Mouse (Mus musculus): ENCODE measurements around the gene Fam187b. TPM values are rescaled to one million over a fixed set of nuclear protein-coding genes. Genes with fewer than 3 reads are reported as not detected.
A peak's percentile ranks its signal among the peaks of the same experiment; 100 is the strongest.
"Not testable (repeated sequence)": the region's sequence is repeated elsewhere in the genome, so short reads cannot be mapped to it uniquely, and the experiment has no call there.

The Fam187b gene
- 8.8 and 10.0 TPM in 2 replicates for polyA plus RNA-seq (2015; fragmentation: Nextera tagmentation; extraction: Ambion mirVana)

DNA sequence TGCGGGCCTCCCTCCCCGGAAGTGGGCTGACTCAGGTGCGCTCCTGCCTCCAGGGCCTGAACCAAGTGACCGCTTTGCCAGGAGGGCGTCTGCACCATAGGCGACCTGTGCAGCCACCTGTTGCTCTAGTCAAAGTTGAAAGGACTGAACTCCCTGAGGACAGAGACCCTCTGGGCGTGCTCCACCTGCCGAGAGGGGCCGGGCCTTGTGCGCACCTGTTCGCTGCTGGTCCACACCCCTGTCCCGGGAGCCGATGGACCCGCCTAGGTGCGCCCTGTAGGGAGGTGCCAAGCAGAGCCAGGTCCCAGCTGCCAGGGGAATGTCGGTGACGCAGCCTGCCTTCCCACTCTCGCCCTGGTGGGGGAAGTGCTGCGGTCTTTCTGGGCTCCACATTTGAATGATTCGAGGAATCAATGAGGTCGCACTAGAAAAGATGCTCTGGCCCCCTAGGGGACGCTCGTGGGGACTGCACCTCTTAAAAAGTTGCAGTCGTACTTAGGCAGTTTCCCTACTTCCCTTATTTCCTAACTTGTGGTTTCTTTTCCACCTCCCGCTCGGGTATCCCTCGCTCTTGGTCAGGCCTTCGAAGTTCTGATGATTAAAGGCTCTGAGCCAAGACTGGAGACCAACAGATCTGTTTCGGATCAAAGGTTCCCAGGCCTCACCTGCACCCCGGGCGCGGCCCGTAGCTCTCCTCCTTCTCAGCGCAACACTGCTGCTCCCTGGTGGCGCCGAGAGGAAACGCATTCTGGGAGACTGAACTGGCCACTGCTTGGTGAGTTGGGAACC lies at the start of gene Fam187b:
Fam187b (plus strand) TSS at position 290 of the 789 bp plus-strand sequence.
- peak within 1 kb of the TSS; percentile 62 for H3K4me3 ChIP-seq (replicated peaks; ENCODE audit: low read length)
- peak within 1 kb of the TSS; percentile 79 for H3K9ac ChIP-seq (ENCODE audit: low read length)
- no peaks in the 10 kb centered on the region for H3K36me3 ChIP-seq (ENCODE audit: control insufficient read depth, insufficient read depth, low read length)
- H3K27me3 ChIP-seq (ENCODE audit: control insufficient read depth, insufficient read depth, low read length) = no peaks in the 10 kb centered on the region
- WGBS = under 1% methylated on average over 37 of the region's 37 CpGs
- H3K4me1 ChIP-seq (ENCODE audit: control insufficient read depth, insufficient read depth, low read length) = peaks cover 14% of the 10 kb centered on the region
- peak within 1 kb of the TSS; percentile 63 for H3K4me2 ChIP-seq (ENCODE audit: low read depth, low read length)
- peak; percentile 94 for ATAC-seq (ENCODE audit: insufficient read depth, low FRiP score)
- peak within 1 kb of the TSS; percentile 95 for H3K27ac ChIP-seq (ENCODE audit: low read length)
- H3K9me3 ChIP-seq (replicated peaks; ENCODE audit: control insufficient read depth, low read length) = no peaks in the 10 kb centered on the region

- no peaks in the 10 kb centered on the region for H3K9me3 ChIP-seq (replicated peaks; ENCODE audit: control insufficient read depth, low read length)
- H3K4me2 ChIP-seq (ENCODE audit: low read depth, low read length) = no peak overlapping the region
- no peaks in the 10 kb centered on the region for H3K27me3 ChIP-seq (ENCODE audit: control insufficient read depth, insufficient read depth, low read length)
- H3K27ac ChIP-seq (ENCODE audit: low read length) = no peak overlapping the region
- 43% methylated on average over 3 of the region's 3 CpGs for WGBS
- H3K4me3 ChIP-seq (replicated peaks; ENCODE audit: low read length) = no peak overlapping the region
- no peak overlapping the region for H3K9ac ChIP-seq (ENCODE audit: low read length)
- ATAC-seq (ENCODE audit: insufficient read depth, low FRiP score) = no peak
- no peaks in the 10 kb centered on the region for H3K4me1 ChIP-seq (ENCODE audit: control insufficient read depth, insufficient read depth, low read length)
- no peaks in the 10 kb centered on the region for H3K36me3 ChIP-seq (ENCODE audit: control insufficient read depth, insufficient read depth, low read length)
Measured at GRCm38 (mm10) chr7:30924071-30924470, 49.5 kb upstream of the Fam187b start.

DNA sequence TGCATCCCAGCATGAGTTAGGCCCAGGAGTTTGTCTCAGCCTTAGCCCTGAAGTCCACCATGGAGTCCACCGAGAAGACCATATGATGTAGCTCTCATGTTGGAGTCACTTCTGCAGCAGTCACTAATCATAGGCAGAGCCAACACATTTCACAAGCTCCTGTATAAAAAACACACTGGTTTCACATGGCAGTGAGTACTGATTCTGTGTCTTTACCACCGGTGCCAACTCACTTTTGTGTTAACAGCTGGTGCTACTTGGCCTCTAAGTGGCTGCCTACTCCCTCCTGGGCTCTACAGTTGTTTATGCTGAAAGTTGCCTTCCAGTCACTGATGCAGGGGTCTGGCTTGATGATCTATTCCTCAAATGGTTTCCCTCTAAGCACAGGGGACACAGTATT lies 49.0 kb upstream of the Fam187b start, which contains the start of gene Hamp2:
Hamp2 (minus strand) TSS at position 101 of the 400 bp plus-strand sequence.
- not testable (repeated sequence) for H3K36me3 ChIP-seq (ENCODE audit: control insufficient read depth, insufficient read depth, low read length); H3K27me3 ChIP-seq (ENCODE audit: control insufficient read depth, insufficient read depth, low read length); H3K9me3 ChIP-seq (replicated peaks; ENCODE audit: control insufficient read depth, low read length); ATAC-seq (ENCODE audit: insufficient read depth, low FRiP score); H3K4me1 ChIP-seq (ENCODE audit: control insufficient read depth, insufficient read depth, low read length); H3K27ac ChIP-seq (ENCODE audit: low read length); H3K4me2 ChIP-seq (ENCODE audit: low read depth, low read length); H3K4me3 ChIP-seq (replicated peaks; ENCODE audit: low read length); H3K9ac ChIP-seq (ENCODE audit: low read length)
- 77% methylated on average over 2 of the region's 2 CpGs for WGBS

DNA sequence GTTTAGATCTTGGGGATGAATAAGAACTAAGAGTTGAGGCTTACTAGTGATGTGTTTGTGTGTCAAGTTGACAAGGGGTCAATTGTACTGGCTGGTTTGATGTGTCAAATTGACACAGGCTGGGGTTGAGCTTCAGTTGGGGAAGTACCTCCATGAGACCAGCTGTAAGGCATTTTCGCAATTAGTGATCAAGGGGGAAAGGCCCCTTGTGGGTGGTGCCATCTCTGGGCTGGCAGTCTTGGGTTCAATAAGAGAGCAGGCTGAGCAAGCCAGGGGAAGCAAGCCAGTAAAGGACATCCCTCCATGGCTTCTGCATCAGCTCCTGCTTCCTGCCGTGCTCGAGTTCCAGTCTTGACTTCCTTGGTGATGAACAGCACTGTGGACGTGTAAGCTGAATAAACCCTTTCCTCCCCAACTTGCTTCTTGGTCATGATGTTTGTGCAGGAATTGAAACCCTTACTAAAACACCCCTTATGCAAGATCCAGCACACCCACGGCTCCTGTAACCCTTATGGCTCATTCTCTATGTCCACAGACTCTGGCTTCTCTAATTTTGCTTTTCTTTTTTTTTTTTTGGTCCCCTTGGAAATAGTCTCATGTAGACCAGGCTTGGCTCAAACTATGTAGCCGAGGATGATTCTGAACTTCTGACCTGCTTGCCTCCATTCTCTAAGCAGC lies 38.0 kb upstream of the Fam187b start:
- not testable (repeated sequence) for H3K4me3 ChIP-seq (replicated peaks; ENCODE audit: low read length); H3K27me3 ChIP-seq (ENCODE audit: control insufficient read depth, insufficient read depth, low read length); ATAC-seq (ENCODE audit: insufficient read depth, low FRiP score); H3K9me3 ChIP-seq (replicated peaks; ENCODE audit: control insufficient read depth, low read length); H3K36me3 ChIP-seq (ENCODE audit: control insufficient read depth, insufficient read depth, low read length); H3K4me2 ChIP-seq (ENCODE audit: low read depth, low read length); H3K9ac ChIP-seq (ENCODE audit: low read length); H3K4me1 ChIP-seq (ENCODE audit: control insufficient read depth, insufficient read depth, low read length); H3K27ac ChIP-seq (ENCODE audit: low read length)
- WGBS = 67% methylated on average over 6 of the region's 6 CpGs

DNA sequence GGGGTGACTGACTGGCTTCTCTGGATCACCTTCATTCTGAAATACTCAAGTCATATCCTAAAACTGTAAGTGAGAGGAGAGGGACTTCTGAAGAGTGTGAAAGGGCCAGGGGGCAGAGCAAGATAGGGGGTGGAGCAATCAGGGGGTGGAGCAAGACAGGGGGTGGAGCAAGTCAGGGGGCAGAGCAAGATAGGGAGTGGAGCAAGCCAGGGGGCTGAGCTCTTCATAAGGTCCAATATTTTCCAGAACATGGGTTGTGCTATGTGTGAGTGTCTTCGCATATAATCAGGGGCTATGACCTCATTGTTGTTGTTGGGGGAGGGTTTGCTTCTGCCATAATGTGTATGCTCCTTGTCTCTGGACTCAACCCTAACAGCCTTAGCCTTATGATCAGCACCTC lies 33.5 kb upstream of the Fam187b start:
- H3K9me3 ChIP-seq (replicated peaks; ENCODE audit: control insufficient read depth, low read length); H3K4me2 ChIP-seq (ENCODE audit: low read depth, low read length); ATAC-seq (ENCODE audit: insufficient read depth, low FRiP score); H3K27me3 ChIP-seq (ENCODE audit: control insufficient read depth, insufficient read depth, low read length); H3K9ac ChIP-seq (ENCODE audit: low read length); H3K4me1 ChIP-seq (ENCODE audit: control insufficient read depth, insufficient read depth, low read length); H3K36me3 ChIP-seq (ENCODE audit: control insufficient read depth, insufficient read depth, low read length); H3K4me3 ChIP-seq (replicated peaks; ENCODE audit: low read length); H3K27ac ChIP-seq (ENCODE audit: low read length): not testable (repeated sequence)
- 74% methylated on average over 1 of the region's 1 CpGs for WGBS

DNA sequence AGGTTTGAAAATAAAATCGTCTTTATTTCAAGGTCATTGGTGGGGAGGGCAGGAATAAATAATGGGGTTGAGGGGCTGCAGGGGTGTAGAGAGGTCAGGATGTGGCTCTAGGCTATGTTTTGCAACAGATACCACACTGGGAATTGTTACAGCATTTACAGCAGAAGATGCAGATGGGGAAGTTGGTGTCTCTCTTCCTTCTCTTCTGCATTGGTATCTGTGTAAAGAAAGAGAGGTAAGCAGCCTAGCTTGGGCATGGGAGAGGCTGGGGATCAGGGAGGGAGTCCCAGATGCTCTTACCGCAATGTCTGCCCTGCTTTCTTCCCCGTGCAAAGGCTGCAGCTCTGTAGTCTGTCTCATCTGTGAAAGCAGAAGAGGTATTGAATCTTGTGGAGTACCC lies 31.2 kb upstream of the Fam187b start:
- 37% methylated on average over 3 of the region's 3 CpGs for WGBS
- not testable (repeated sequence) for H3K9me3 ChIP-seq (replicated peaks; ENCODE audit: control insufficient read depth, low read length); H3K4me3 ChIP-seq (replicated peaks; ENCODE audit: low read length); H3K4me2 ChIP-seq (ENCODE audit: low read depth, low read length); H3K4me1 ChIP-seq (ENCODE audit: control insufficient read depth, insufficient read depth, low read length); ATAC-seq (ENCODE audit: insufficient read depth, low FRiP score); H3K27me3 ChIP-seq (ENCODE audit: control insufficient read depth, insufficient read depth, low read length); H3K27ac ChIP-seq (ENCODE audit: low read length); H3K36me3 ChIP-seq (ENCODE audit: control insufficient read depth, insufficient read depth, low read length); H3K9ac ChIP-seq (ENCODE audit: low read length)

DNA sequence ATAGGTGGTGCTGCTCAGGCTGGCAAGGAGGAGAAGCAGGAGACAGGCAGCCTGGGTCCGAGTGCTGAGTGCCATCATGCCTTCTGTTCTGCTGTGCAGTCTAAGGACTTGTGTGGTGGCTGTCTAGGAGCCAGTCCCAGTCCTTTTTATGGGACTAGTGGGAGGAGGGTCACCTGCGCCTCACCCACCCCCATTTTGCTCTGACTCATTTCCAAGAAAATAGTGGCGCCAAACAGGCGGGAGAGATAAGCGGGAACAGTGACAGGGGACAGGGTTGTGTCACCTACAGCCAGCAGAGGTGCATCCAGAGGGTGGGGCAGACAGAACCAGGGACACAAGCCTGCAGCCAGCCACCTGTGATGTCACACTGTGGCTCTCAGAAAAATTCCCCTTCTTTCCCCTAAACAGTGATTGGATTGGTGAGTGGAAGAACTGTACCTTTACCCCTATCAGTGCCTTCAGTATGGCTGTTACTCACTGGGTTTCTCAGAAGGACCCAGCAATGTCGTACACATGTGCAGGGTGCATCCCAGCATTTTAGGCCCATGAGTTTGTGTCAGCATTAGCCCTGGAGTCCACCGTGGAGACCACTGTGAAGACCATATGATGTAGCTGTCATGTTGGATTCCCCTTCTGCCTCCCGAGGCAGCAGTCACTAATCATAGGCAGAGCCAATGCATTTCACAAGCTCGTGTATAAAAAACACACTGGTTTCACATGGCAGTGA lies 29.5 kb upstream of the Fam187b start, which contains the start of gene Hamp:
Hamp (minus strand) TSS at position 124 of the 727 bp plus-strand sequence.
- no peaks in the 10 kb centered on the region for H3K9me3 ChIP-seq (replicated peaks; ENCODE audit: control insufficient read depth, low read length)
- H3K27me3 ChIP-seq (ENCODE audit: control insufficient read depth, insufficient read depth, low read length) = no peaks in the 10 kb centered on the region
- no peaks in the 10 kb centered on the region for H3K4me1 ChIP-seq (ENCODE audit: control insufficient read depth, insufficient read depth, low read length)
- no peak within 1 kb of the TSS for H3K9ac ChIP-seq (ENCODE audit: low read length)
- 54% methylated on average over 9 of the region's 9 CpGs for WGBS
- no peak within 1 kb of the TSS for H3K4me3 ChIP-seq (replicated peaks; ENCODE audit: low read length)
- no peak for ATAC-seq (ENCODE audit: insufficient read depth, low FRiP score)
- H3K36me3 ChIP-seq (ENCODE audit: control insufficient read depth, insufficient read depth, low read length) = peaks cover 4% of the 10 kb centered on the region; the same call in 1 of the 2 replicates
- no peak within 1 kb of the TSS for H3K27ac ChIP-seq (ENCODE audit: low read length)
- no peak within 1 kb of the TSS for H3K4me2 ChIP-seq (ENCODE audit: low read depth, low read length)

DNA sequence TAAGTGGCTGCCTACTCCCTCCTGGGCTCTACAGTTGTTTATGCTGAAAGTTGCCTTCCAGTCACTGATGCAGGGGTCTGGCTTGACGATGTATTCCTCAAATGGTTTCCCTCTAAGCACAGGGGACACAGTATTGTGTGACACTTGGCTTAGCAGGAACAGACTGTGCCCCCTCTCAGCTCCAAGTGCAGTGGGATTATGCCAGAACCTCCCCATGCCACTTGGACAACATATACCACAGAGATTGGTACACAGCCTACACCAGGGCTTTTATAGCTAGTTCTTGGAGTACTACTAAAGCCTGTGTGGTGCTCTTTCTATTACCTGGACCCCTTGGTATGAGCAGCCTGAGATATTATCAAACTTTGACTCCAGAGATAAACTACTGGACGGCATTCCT lies 28.9 kb upstream of the Fam187b start:
- not testable (repeated sequence) for H3K4me1 ChIP-seq (ENCODE audit: control insufficient read depth, insufficient read depth, low read length); H3K27me3 ChIP-seq (ENCODE audit: control insufficient read depth, insufficient read depth, low read length); H3K4me3 ChIP-seq (replicated peaks; ENCODE audit: low read length); H3K27ac ChIP-seq (ENCODE audit: low read length); ATAC-seq (ENCODE audit: insufficient read depth, low FRiP score); H3K9ac ChIP-seq (ENCODE audit: low read length); H3K36me3 ChIP-seq (ENCODE audit: control insufficient read depth, insufficient read depth, low read length); H3K9me3 ChIP-seq (replicated peaks; ENCODE audit: control insufficient read depth, low read length); H3K4me2 ChIP-seq (ENCODE audit: low read depth, low read length)
- 56% methylated on average over 2 of the region's 2 CpGs for WGBS

DNA sequence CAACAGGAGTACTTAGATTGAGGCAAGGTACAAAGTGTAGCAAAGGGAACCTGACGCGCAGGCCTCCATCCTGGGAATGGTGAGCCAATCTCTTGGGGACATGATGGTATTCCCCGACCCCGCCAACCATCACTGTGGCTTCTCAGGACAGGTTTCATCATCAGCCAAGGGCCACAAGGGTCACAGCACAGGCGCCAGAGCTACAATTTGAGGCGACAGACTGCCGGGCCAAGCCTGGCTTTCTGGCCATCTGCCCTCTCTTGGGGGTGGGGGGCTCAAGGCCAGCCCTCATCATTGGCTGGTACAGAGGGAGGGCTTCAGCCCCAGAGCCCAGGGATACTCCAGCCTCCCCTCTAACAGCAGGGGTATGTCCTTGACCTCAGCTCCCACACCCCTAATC lies 28.1 kb upstream of the Fam187b start:
- not testable (repeated sequence) for H3K4me1 ChIP-seq (ENCODE audit: control insufficient read depth, insufficient read depth, low read length); H3K9ac ChIP-seq (ENCODE audit: low read length); H3K27ac ChIP-seq (ENCODE audit: low read length); H3K9me3 ChIP-seq (replicated peaks; ENCODE audit: control insufficient read depth, low read length); H3K4me3 ChIP-seq (replicated peaks; ENCODE audit: low read length); ATAC-seq (ENCODE audit: insufficient read depth, low FRiP score); H3K4me2 ChIP-seq (ENCODE audit: low read depth, low read length); H3K27me3 ChIP-seq (ENCODE audit: control insufficient read depth, insufficient read depth, low read length); H3K36me3 ChIP-seq (ENCODE audit: control insufficient read depth, insufficient read depth, low read length)
- WGBS = 73% methylated on average over 7 of the region's 7 CpGs
